Mouse (Mus musculus) kidney, embryonic 15.5 days (tissue): Measurements from ENCODE around the gene Setd5. TPM values are rescaled to one million over a fixed set of nuclear protein-coding genes. Genes with fewer than 3 reads are reported as not detected.

Experiments
- ATAC-seq: fragments of 200-750 bp; cut with Nextera tagmentation; replicated peaks from 2 replicates; pipeline ENCODE4 v1.8.0; 2017; ENCODE audit warnings: moderate TSS enrichment; ENCODE audit not compliant: low FRiP score
- H3K27ac ChIP-seq: fragments of 300-500 bp; sonication (generic); 2 replicates; pipeline ENCODE4 v1.5.1; 2015; ENCODE audit warnings: mild to moderate bottlenecking, inconsistent platforms
- H3K27me3 ChIP-seq: fragments of 300-500 bp; sonication (generic); 2 replicates; pipeline ENCODE4 v1.6.1; 2015; ENCODE audit warnings: inconsistent platforms
- H3K36me3 ChIP-seq: fragments of 300-500 bp; sonication (generic); 2 replicates; pipeline ENCODE4 v1.6.1; 2015; ENCODE audit warnings: inconsistent platforms
- H3K4me1 ChIP-seq: fragments of 300-500 bp; sonication (generic); 2 replicates; pipeline ENCODE4 v1.6.1; 2015; ENCODE audit warnings: inconsistent platforms
- H3K4me2 ChIP-seq: fragments of 300-500 bp; sonication (generic); 2 replicates; pipeline ENCODE4 v1.6.1; 2015; ENCODE audit warnings: moderate library complexity, mild to moderate bottlenecking, inconsistent platforms
- H3K4me3 ChIP-seq: fragments of 300-500 bp; sonication (generic); replicated peaks from 2 replicates; pipeline ENCODE4 v1.5.1; 2015; ENCODE audit warnings: mild to moderate bottlenecking, inconsistent platforms
- H3K9ac ChIP-seq: fragments of 300-500 bp; sonication (generic); 2 replicates; pipeline ENCODE4 v1.6.1; 2015; ENCODE audit warnings: mild to moderate bottlenecking, inconsistent platforms
- H3K9me3 ChIP-seq: fragments of 300-500 bp; sonication (generic); replicated peaks from 2 replicates; pipeline ENCODE4 v1.6.1; 2016; ENCODE audit warnings: inconsistent platforms
- WGBS: fragments of 180-500 bp; shearing (Covaris S2); methylation state at CpG from one replicate; pipeline ENCODE4 v1.1.7; 2015; ENCODE audit warnings: mixed read lengths; 5-methylcytosine and 5-hydroxymethylcytosine counted together
- polyA plus RNA-seq: library from polyadenylated mRNA; unstranded; fragments of >200 nt; fragmentation: Nextera tagmentation; extraction: Ambion mirVana; gene quantifications from 2 replicates; pipeline ENCODE4 v1.2.1, GENCODE M21; 2015

The Setd5 gene
- polyA plus RNA-seq, 1 experiment from 2014 or later, result 75.9 TPM

GRCm38 (mm10) chr6:113063363-113063762 lies 13.8 kb upstream of the Setd5 start:
- Histone ChIP-seq H3K27ac (no peak overlapping the region), H3K9me3 (no peaks in the 10 kb centered on the region), H3K4me3 (no peak overlapping the region), H3K4me2 (no peak overlapping the region), H3K9ac (no peak overlapping the region), H3K4me1 (no peaks in the 10 kb centered on the region), H3K36me3 (peaks cover 93% of the 10 kb centered on the region), H3K27me3 (no peaks in the 10 kb centered on the region)
- ATAC-seq, result no peak
- 88% methylated on average over 10 of the region's 10 CpGs for WGBS

GRCm38 (mm10) chr6:113065186-113065585 lies 12.0 kb upstream of the Setd5 start:
- WGBS, result 90% methylated on average over 3 of the region's 3 CpGs
- H3K27ac ChIP-seq, result no peak overlapping the region
- no peak overlapping the region for H3K9ac ChIP-seq
- no peaks in the 10 kb centered on the region for H3K27me3 ChIP-seq
- no peaks in the 10 kb centered on the region for H3K4me1 ChIP-seq
- H3K9me3 ChIP-seq, result no peaks in the 10 kb centered on the region
- ATAC-seq, result no peak
- no peak overlapping the region for H3K4me2 ChIP-seq
- no peak overlapping the region for H3K4me3 ChIP-seq
- peaks cover 95% of the 10 kb centered on the region for H3K36me3 ChIP-seq

- H3K9me3 ChIP-seq, result no peaks in the 10 kb centered on the region
- no peak overlapping the region for H3K4me3 ChIP-seq
- no peaks in the 10 kb centered on the region for H3K27me3 ChIP-seq
- H3K27ac ChIP-seq, result no peak overlapping the region
- H3K36me3 ChIP-seq, result peaks cover 68% of the 10 kb centered on the region
- H3K4me1 ChIP-seq, result peaks cover 7% of the 10 kb centered on the region; the same call in 1 of the 2 replicates
- WGBS, result 91% methylated on average over 1 of the region's 1 CpGs
- no peak for ATAC-seq
- H3K9ac ChIP-seq, result no peak overlapping the region
- no peak overlapping the region for H3K4me2 ChIP-seq
Observed at GRCm38 (mm10) chr6:113069154-113069553, 8.0 kb upstream of the Setd5 start.

- Histone ChIP-seq H3K4me2 (peak overlapping the region; percentile 70), H3K4me3 (peak overlapping the region; percentile 93), H3K36me3 (peaks cover 9% of the 10 kb centered on the region), H3K4me1 (peaks cover 28% of the 10 kb centered on the region), H3K9me3 (no peaks in the 10 kb centered on the region), H3K9ac (peak overlapping the region; percentile 99), H3K27ac (peak overlapping the region; percentile 100), H3K27me3 (no peaks in the 10 kb centered on the region)
- no peak for ATAC-seq
- whole genome bisulfite sequencing, result 18% methylated on average over 3 of the region's 3 CpGs
Observed at GRCm38 (mm10) chr6:113075261-113075660, 1.9 kb upstream of the Setd5 start.

- peak; percentile 93 for ATAC-seq
- peak overlapping the region; percentile 70 for H3K4me2 ChIP-seq
- peaks cover 30% of the 10 kb centered on the region for H3K4me1 ChIP-seq
- H3K27me3 ChIP-seq, result no peaks in the 10 kb centered on the region
- H3K27ac ChIP-seq, result peak overlapping the region; percentile 100
- WGBS, result under 1% methylated on average over 55 of the region's 55 CpGs
- peak overlapping the region; percentile 99 for H3K9ac ChIP-seq
- H3K9me3 ChIP-seq, result no peaks in the 10 kb centered on the region
- H3K4me3 ChIP-seq, result peak overlapping the region; percentile 93
- peaks cover 7% of the 10 kb centered on the region for H3K36me3 ChIP-seq
Observed at GRCm38 (mm10) chr6:113076012-113076685, 1.0 kb upstream of the Setd5 start.

- Histone ChIP-seq H3K4me1 (peaks cover 42% of the 10 kb centered on the region), H3K36me3 (peaks cover 7% of the 10 kb centered on the region), H3K9me3 (no peaks in the 10 kb centered on the region), H3K4me2 (peak overlapping the region; percentile 68), H3K27me3 (no peaks in the 10 kb centered on the region), H3K4me3 (peak overlapping the region; percentile 93), H3K9ac (peak overlapping the region; percentile 99), H3K27ac (peak overlapping the region; percentile 100)
- 1% methylated on average over 28 of the region's 28 CpGs for WGBS
- ATAC-seq, result no peak
Observed at GRCm38 (mm10) chr6:113077569-113078030, 435 bp downstream of the Setd5 start.

- under 1% methylated on average over 18 of the region's 18 CpGs for WGBS
- H3K4me3 ChIP-seq, result peak overlapping the region; percentile 93
- H3K4me2 ChIP-seq, result peak overlapping the region; percentile 68
- H3K36me3 ChIP-seq, result peaks cover 7% of the 10 kb centered on the region
- no peaks in the 10 kb centered on the region for H3K27me3 ChIP-seq
- no peaks in the 10 kb centered on the region for H3K9me3 ChIP-seq
- H3K9ac ChIP-seq, result peak overlapping the region; percentile 99
- H3K27ac ChIP-seq, result peak overlapping the region; percentile 100
- no peak for ATAC-seq
- H3K4me1 ChIP-seq, result peaks cover 46% of the 10 kb centered on the region
Observed at GRCm38 (mm10) chr6:113078031-113078721, 1.0 kb downstream of the Setd5 start.

GRCm38 (mm10) chr6:113079492-113079891 lies 2.3 kb downstream of the Setd5 start:
- Histone ChIP-seq H3K9me3 (no peaks in the 10 kb centered on the region), H3K4me2 (peak overlapping the region; percentile 68), H3K27ac (0 out of 2 replicates have a peak overlapping the region, but pooled peaks have one; percentile 56), H3K27me3 (no peaks in the 10 kb centered on the region), H3K4me1 (peaks cover 42% of the 10 kb centered on the region), H3K9ac (peak overlapping the region; percentile 99), H3K36me3 (0 out of 2 replicates have a peak, but pooled peaks cover 2% of the 10 kb centered on the region), H3K4me3 (peak overlapping the region; percentile 93)
- 1% methylated on average over 3 of the region's 3 CpGs for WGBS
- ATAC-seq, result no peak

GRCm38 (mm10) chr6:113082229-113082628 lies 5.1 kb downstream of the Setd5 start:
- no peaks in the 10 kb centered on the region for H3K27me3 ChIP-seq
- no peaks in the 10 kb centered on the region for H3K9me3 ChIP-seq
- H3K4me2 ChIP-seq, result peak overlapping the region; percentile 32
- 0 out of 2 replicates have a peak overlapping the region, but pooled peaks have one; percentile 14 for H3K9ac ChIP-seq
- peaks cover 31% of the 10 kb centered on the region for H3K4me1 ChIP-seq
- 0 out of 2 replicates have a peak, but pooled peaks cover 2% of the 10 kb centered on the region for H3K36me3 ChIP-seq
- H3K4me3 ChIP-seq, result 0 out of 2 replicates have a peak overlapping the region, but pooled peaks have one; percentile 4
- 18% methylated on average over 6 of the region's 6 CpGs for WGBS
- H3K27ac ChIP-seq, result peak overlapping the region; percentile 48
- no peak for ATAC-seq

- Histone ChIP-seq H3K9me3 (no peaks in the 10 kb centered on the region), H3K27ac (0 out of 2 replicates have a peak overlapping the region, but pooled peaks have one; percentile 37), H3K27me3 (no peaks in the 10 kb centered on the region), H3K4me2 (no peak overlapping the region), H3K36me3 (peaks cover 6% of the 10 kb centered on the region; the same call in 1 of the 2 replicates), H3K4me3 (no peak overlapping the region), H3K9ac (no peak overlapping the region), H3K4me1 (peaks cover 28% of the 10 kb centered on the region)
- 65% methylated on average over 4 of the region's 4 CpGs for WGBS
- ATAC-seq, result no peak
Observed at GRCm38 (mm10) chr6:113084590-113084989, 7.4 kb downstream of the Setd5 start.

- Histone ChIP-seq H3K9me3 (no peaks in the 10 kb centered on the region), H3K4me2 (no peak overlapping the region), H3K27ac (no peak overlapping the region), H3K4me3 (no peak overlapping the region), H3K4me1 (0 out of 2 replicates have a peak, but pooled peaks cover 5% of the 10 kb centered on the region), H3K36me3 (peaks cover 3% of the 10 kb centered on the region; the same call in 1 of the 2 replicates), H3K9ac (no peak overlapping the region), H3K27me3 (no peaks in the 10 kb centered on the region)
- WGBS, result 77% methylated on average over 3 of the region's 3 CpGs
- ATAC-seq, result no peak
Observed at GRCm38 (mm10) chr6:113093206-113093605, 16.0 kb downstream of the Setd5 start.

GRCm38 (mm10) chr6:113095547-113095946 lies 18.4 kb downstream of the Setd5 start:
- no peaks in the 10 kb centered on the region for H3K36me3 ChIP-seq
- ATAC-seq, result no peak
- WGBS, result 94% methylated on average over 1 of the region's 1 CpGs

More at GRCm38 (mm10) chr6:113095547-113095946, 18.4 kb downstream of the Setd5 start:
- Histone ChIP-seq H3K4me2 (no peak overlapping the region), H3K27ac (no peak overlapping the region), H3K27me3 (no peaks in the 10 kb centered on the region), H3K9ac (no peak overlapping the region), H3K4me1 (peaks cover 19% of the 10 kb centered on the region), H3K9me3 (no peaks in the 10 kb centered on the region), H3K4me3 (no peak overlapping the region)
